Mouse (Mus musculus): Measurements from ENCODE around the gene Gstp3.

- TF ChIP-seq CTCF (conservative IDR thresholded peaks at IDR 0.05; ENCODE audit: low read length) (no peak), POU5F1 (IDR thresholded peaks at IDR 0.05; ENCODE audit: borderline replicate concordance, low read length) (no peak)
Measured at GRCm38 (mm10) chr19:4027576-4027975, 31.8 kb downstream of the Gstp3 start.
